ENCODE assay signal across 25 mouse cellular contexts in the genomic region with DNA sequence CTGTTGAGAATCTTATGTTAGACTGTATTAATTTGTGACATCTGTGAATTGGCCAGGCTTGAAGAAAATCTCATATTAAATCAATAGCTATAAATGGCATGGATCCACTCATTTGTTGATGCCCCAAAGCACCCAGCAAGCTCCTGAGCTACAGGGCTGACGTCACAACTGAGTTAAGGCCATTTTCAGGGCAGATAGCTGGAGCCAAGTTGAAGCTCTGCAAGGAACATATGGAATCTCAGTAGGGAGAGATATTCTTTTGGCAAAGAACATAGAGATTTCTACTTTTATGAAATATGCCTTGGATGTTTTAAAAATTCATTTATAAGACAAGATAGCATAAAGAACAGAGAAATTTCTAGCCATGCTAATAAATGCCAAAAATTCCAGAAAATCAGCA.
DNase-seq lines count a peak whose midpoint lies in the region; ATAC-seq and TF ChIP-seq lines count a peak whose summit lies in the region.
"Had no signal": no experiment of that assay in that cellular context is flagged by ENCODE, and none has a peak within 500 bp of the region (broad histone marks: within the 10 kb centered on the region; RNA-seq: fewer than 3 reads in every experiment).

No protein-coding gene starts in this region.

- peak; percentile 2 for DNase-seq in forebrain, embryonic 14.5 days (ENCODE audit: low spot score)
- peak; percentile 22 for DNase-seq in midbrain, postnatal 0 days (ENCODE audit: low spot score)
- DNase-seq in midbrain, embryonic 11.5 days (ENCODE audit: low spot score, missing footprints): no peak
- DNase-seq in cerebellum, adult 9-10 months: peak; percentile 91
- no peak for DNase-seq in lung, postnatal 25 days (ENCODE audit: low spot score)
- DNase-seq in spleen, adult 12 weeks (ENCODE audit: low spot score): no peak
- no peak for DNase-seq in thymus, postnatal 10 days (ENCODE audit: low spot score in 2 of 2)
- DNase-seq: adrenal gland, postnatal 25 days; gastrocnemius, postnatal 14 days; heart, adult 18-20 months; heart, postnatal 10 days; kidney, adult 18-20 months; kidney, postnatal 4 days; liver; right cerebral cortex, postnatal 14 days; spleen, adult 18-20 months had no signal

- WGBS in forebrain, embryonic 14.5 days: 69% methylated on average over 1 of the region's 1 CpGs
- WGBS in forebrain, embryonic 13.5 days: 83% methylated on average over 1 of the region's 1 CpGs
- 76% methylated on average over 1 of the region's 1 CpGs for WGBS in midbrain, postnatal 0 days
- 86% methylated on average over 1 of the region's 1 CpGs for WGBS in midbrain, embryonic 11.5 days

- TF ChIP-seq CTCF in midbrain, postnatal 0 days (IDR thresholded peaks at IDR 0.05): no peak

- H3K9me3 ChIP-seq in forebrain, embryonic 14.5 days (replicated peaks; ENCODE audit: control insufficient read depth, low read length): no peaks in the 10 kb centered on the region
- H3K9me3 ChIP-seq in forebrain, embryonic 13.5 days (replicated peaks): no peaks in the 10 kb centered on the region
- no peaks in the 10 kb centered on the region for H3K9me3 ChIP-seq in midbrain, postnatal 0 days (ENCODE audit: low read length)
- H3K9me3 ChIP-seq in midbrain, embryonic 11.5 days (ENCODE audit: control insufficient read depth, low read length): no peaks in the 10 kb centered on the region
- H3K9me3 ChIP-seq: embryonic facial prominence, embryonic 10.5 days; heart, embryonic 12.5 days; limb, embryonic 10.5 days; liver, embryonic 15.5 days; lung, embryonic 15.5 days; neural tube, embryonic 15.5 days had no signal

- H3K9ac ChIP-seq in forebrain, embryonic 14.5 days (ENCODE audit: low read length): no peak overlapping the region
- H3K9ac ChIP-seq in forebrain, embryonic 13.5 days: no peak overlapping the region
- no peak overlapping the region for H3K9ac ChIP-seq in midbrain, postnatal 0 days (replicated peaks; ENCODE audit: low read length, poor library complexity, severe bottlenecking)
- no peak overlapping the region for H3K9ac ChIP-seq in midbrain, embryonic 11.5 days (ENCODE audit: low read length)
- H3K9ac ChIP-seq: heart, embryonic 12.5 days; liver, embryonic 15.5 days; lung, embryonic 15.5 days; neural tube, embryonic 15.5 days had no signal

- ATAC-seq in forebrain, embryonic 14.5 days: no peak
- ATAC-seq in forebrain, embryonic 13.5 days: no peak; the same call in 1 of the 2 replicates
- ATAC-seq in midbrain, postnatal 0 days (ENCODE audit: low FRiP score): no peak
- no peak for ATAC-seq in midbrain, embryonic 11.5 days (ENCODE audit: low FRiP score)

- H3K27ac ChIP-seq in forebrain, embryonic 14.5 days (ENCODE audit: low read depth, low read length): no peak overlapping the region
- no peak overlapping the region for H3K27ac ChIP-seq in forebrain, embryonic 13.5 days
- H3K27ac ChIP-seq in midbrain, postnatal 0 days (ENCODE audit: low read depth, low read length): no peak overlapping the region
- H3K27ac ChIP-seq in midbrain, embryonic 11.5 days (ENCODE audit: low read depth, low read length): no peak overlapping the region
- H3K27ac ChIP-seq: embryonic facial prominence, embryonic 10.5 days; left cerebral cortex, adult 2 months; limb, embryonic 10.5 days; liver, embryonic 15.5 days; lung, embryonic 15.5 days; macrophage; neural tube, embryonic 15.5 days had no signal

- H3K4me1 ChIP-seq in forebrain, embryonic 14.5 days (ENCODE audit: control insufficient read depth, insufficient read depth, low read length): no peaks in the 10 kb centered on the region
- no peaks in the 10 kb centered on the region for H3K4me1 ChIP-seq in forebrain, embryonic 13.5 days
- no peaks in the 10 kb centered on the region for H3K4me1 ChIP-seq in midbrain, postnatal 0 days (ENCODE audit: insufficient read depth, low read length)
- no peaks in the 10 kb centered on the region for H3K4me1 ChIP-seq in midbrain, embryonic 11.5 days (ENCODE audit: control insufficient read depth, insufficient read depth, low read length)
- H3K4me1 ChIP-seq: embryonic facial prominence, embryonic 10.5 days; heart, embryonic 12.5 days; limb, embryonic 10.5 days; liver, embryonic 15.5 days; lung, embryonic 15.5 days; neural tube, embryonic 15.5 days had no signal

- H3K36me3 ChIP-seq in forebrain, embryonic 14.5 days (ENCODE audit: control insufficient read depth, insufficient read depth, low read length): no peaks in the 10 kb centered on the region
- H3K36me3 ChIP-seq in forebrain, embryonic 13.5 days (ENCODE audit: poor library complexity, severe bottlenecking): no peaks in the 10 kb centered on the region
- H3K36me3 ChIP-seq in midbrain, postnatal 0 days (ENCODE audit: insufficient read depth, low read length): no peaks in the 10 kb centered on the region
- H3K36me3 ChIP-seq in midbrain, embryonic 11.5 days (ENCODE audit: control insufficient read depth, insufficient read depth, low read length): no peaks in the 10 kb centered on the region
- H3K36me3 ChIP-seq: embryonic facial prominence, embryonic 10.5 days; heart, embryonic 12.5 days; limb, embryonic 10.5 days; liver, embryonic 15.5 days; lung, embryonic 15.5 days; neural tube, embryonic 15.5 days had no signal

- no peaks in the 10 kb centered on the region for H3K27me3 ChIP-seq in forebrain, embryonic 14.5 days (replicated peaks; ENCODE audit: control insufficient read depth, insufficient read depth, low read length)
- H3K27me3 ChIP-seq in forebrain, embryonic 13.5 days: no peaks in the 10 kb centered on the region
- H3K27me3 ChIP-seq in midbrain, postnatal 0 days (ENCODE audit: insufficient read depth, low read length): no peaks in the 10 kb centered on the region
- no peaks in the 10 kb centered on the region for H3K27me3 ChIP-seq in midbrain, embryonic 11.5 days (ENCODE audit: control insufficient read depth, insufficient read depth, low read length)
- H3K27me3 ChIP-seq: heart, embryonic 12.5 days; liver, embryonic 15.5 days; lung, embryonic 15.5 days; neural tube, embryonic 15.5 days had no signal

- H3K4me3 ChIP-seq in forebrain, embryonic 14.5 days (ENCODE audit: low read depth, low read length): no peak overlapping the region
- H3K4me3 ChIP-seq in forebrain, embryonic 13.5 days: no peak overlapping the region
- no peak overlapping the region for H3K4me3 ChIP-seq in midbrain, postnatal 0 days (ENCODE audit: low read depth, low read length)
- no peak overlapping the region for H3K4me3 ChIP-seq in midbrain, embryonic 11.5 days (ENCODE audit: low read depth, low read length)
- H3K4me3 ChIP-seq: embryonic facial prominence, embryonic 10.5 days; heart, embryonic 12.5 days; left cerebral cortex, adult 2 months; limb, embryonic 10.5 days; liver, embryonic 15.5 days; lung, embryonic 15.5 days; neural tube, embryonic 15.5 days had no signal

- no peak overlapping the region for H3K4me2 ChIP-seq in forebrain, embryonic 14.5 days (ENCODE audit: low read length)
- H3K4me2 ChIP-seq in forebrain, embryonic 13.5 days: no peak overlapping the region
- H3K4me2 ChIP-seq in midbrain, postnatal 0 days (ENCODE audit: low read depth, low read length, poor library complexity, severe bottlenecking): no peak overlapping the region
- no peak overlapping the region for H3K4me2 ChIP-seq in midbrain, embryonic 11.5 days
- H3K4me2 ChIP-seq: heart, embryonic 12.5 days; liver, embryonic 15.5 days; lung, embryonic 15.5 days; neural tube, embryonic 15.5 days had no signal

Comparison
In these comparisons a context has a peak if more than half of its experiments do, and no peak if none do; other contexts are left out.
1. DNase-seq: peak in forebrain, embryonic 14.5 days (single experiment), midbrain, postnatal 0 days (single experiment) and cerebellum, adult 9-10 months (single experiment); none in midbrain, embryonic 11.5 days (single experiment), lung, postnatal 25 days (single experiment), spleen, adult 12 weeks (single experiment) and thymus, postnatal 10 days (0 of 2).